Mouse (Mus musculus) cerebellum, postnatal 10 days (tissue): ENCODE measurements around the gene Cxcl16.
"Not testable (repeated sequence)": the region's sequence is repeated elsewhere in the genome, so short reads cannot be mapped to it uniquely, and the experiment has no call there.

Source experiments
- DNase-seq, 2 experiments: peaks; one replicate each; pipeline ENCODE4 v3.0.0; 2021; ENCODE audit warnings: mixed read lengths in 2 of 2

Cxcl16 gene

DNA sequence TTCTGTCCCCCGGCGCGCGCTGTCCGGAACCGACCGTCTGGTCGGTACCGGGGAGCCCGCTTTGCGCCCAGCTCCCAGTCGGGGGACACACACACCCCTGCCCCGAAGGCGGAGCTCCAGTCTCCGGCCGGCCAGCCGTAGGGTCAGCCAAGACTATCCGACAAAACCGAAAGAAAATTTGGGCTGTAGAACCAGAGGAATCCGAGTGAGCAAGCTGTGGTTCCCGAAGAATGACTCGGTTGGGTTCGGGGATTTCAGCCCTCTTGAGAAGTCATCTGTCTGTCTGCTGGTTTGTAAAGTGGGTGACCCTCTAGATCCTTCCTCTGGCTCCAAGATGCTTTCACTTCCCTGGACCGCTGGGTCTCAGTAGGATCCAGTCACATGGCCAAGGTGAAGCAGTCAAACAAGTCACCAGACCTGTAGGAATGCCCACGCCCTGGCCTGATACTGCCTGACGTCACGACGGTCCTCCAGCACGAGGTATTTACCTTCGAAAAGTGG is at the start of gene Cxcl16:
Gene Cxcl16 (minus strand): TSS at position 384 of the 501 bp plus-strand sequence.
- DNase-seq: peak in 1 of 2 experiments; percentile 28

- DNase-seq: no peak
Observed at GRCm38 (mm10) chr11:70506962-70507515, 47.3 kb upstream of the Cxcl16 start.

GRCm38 (mm10) chr11:70506385-70506784 is 46.6 kb upstream of the Cxcl16 start:
- peak; percentile 80 to 82 for DNase-seq

DNA sequence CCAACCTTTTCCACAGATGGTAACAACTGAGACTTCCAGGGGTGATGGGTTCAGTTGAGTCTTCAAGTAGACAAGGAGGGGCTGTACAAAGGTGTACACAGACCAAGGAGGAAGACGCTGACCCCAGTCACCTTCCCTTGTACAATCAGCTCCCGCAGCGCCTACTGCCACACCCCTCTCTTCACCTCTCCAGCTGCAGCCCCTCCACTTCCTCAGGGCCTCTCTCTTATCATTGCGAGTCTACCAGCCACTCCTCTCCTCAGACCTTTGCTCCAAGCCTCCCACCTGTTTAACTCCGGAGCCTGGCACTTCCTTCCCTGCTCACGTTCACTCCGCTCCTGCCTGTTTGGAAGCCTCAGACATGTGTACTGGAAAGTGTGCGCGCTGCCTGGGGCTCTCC is 45.2 kb upstream of the Cxcl16 start, which contains the start of gene Tm4sf5:
Gene Tm4sf5 (plus strand): TSS at position 275 of the 400 bp plus-strand sequence.
- no peak for DNase-seq

- DNase-seq: no peak
Observed at GRCm38 (mm10) chr11:70502018-70502417, 42.2 kb upstream of the Cxcl16 start.

DNA sequence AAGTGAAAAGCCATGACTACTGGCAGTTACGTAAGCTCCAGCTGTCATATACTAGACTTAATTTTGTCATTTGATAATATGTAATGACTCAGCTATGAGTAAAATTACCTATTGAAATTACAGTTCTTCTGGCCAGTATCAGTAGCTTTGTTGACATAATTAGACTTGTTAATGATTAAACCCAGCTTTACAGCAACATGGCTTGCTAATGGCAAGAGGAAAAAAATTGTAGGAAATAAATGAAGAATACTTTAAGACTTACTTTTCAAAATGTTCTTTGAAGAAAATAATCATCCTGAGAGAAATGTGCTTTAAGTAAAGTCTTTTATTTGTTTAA is 40.7 kb upstream of the Cxcl16 start:
- no peak for DNase-seq

DNA sequence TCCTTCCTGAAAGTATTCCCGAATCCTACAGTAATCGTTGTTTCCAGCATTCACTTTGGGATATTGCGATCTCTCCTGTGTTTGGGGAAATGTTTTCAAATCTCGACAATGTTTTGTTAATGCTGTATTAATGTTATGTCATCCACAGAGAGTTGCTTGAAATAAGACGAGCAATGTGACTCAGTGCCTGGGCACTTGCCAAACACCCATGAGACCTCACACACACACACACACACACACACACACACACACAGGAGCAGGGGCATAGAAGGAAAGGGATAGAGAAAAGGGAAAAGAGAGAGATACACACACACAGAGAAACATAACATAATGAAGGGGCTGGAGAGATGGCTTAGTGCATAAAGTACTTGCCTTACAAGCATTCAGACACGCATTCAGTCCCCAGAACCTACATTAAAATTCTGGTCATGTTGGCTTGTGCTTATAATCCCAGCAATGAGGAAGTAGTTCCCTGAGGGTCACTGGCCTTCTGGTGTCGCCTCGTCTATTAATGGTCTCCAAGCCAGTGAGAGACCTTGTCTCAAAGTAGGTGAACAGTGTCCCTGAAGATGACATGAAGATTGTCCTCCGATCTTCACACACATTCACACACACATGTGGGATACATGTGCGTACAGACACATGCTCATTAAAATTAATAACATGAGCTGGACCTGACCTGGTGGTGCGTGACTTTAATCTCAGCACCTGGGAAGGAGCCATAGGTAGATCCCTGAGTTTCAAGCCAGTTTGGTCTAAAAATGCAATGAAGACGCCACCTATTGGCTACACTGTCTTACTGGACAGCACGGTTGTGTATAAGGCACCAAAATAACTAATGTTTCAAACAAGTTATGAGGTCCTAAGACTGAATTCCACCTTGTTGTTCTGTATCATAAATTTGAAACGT is 40.0 kb upstream of the Cxcl16 start:
- peak; percentile 34 to 48 for DNase-seq

DNA sequence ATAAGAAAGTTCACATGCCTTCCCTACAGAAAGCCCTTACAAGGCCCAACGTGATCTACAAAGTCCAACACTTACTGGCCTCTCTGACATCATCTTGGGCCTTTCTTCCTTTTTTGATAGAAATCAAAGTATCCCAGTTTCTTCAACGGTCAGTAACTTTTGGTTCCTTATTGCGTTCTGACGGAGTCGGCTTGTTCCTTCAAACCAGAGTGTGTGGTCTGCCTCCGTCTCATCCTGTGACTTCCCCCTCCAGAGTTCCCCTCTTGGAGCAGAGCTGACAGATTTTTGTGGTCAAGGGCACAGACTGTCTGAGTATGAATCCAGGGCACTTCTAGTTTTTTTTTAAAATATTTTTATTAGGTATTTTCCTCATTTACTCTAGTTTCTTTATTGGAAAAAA is 29.9 kb upstream of the Cxcl16 start:
- DNase-seq: no peak

- no peak for DNase-seq
Observed at GRCm38 (mm10) chr11:70489138-70489537, 29.4 kb upstream of the Cxcl16 start.

- no peak for DNase-seq
Observed at GRCm38 (mm10) chr11:70487816-70488215, 28.0 kb upstream of the Cxcl16 start.

DNA sequence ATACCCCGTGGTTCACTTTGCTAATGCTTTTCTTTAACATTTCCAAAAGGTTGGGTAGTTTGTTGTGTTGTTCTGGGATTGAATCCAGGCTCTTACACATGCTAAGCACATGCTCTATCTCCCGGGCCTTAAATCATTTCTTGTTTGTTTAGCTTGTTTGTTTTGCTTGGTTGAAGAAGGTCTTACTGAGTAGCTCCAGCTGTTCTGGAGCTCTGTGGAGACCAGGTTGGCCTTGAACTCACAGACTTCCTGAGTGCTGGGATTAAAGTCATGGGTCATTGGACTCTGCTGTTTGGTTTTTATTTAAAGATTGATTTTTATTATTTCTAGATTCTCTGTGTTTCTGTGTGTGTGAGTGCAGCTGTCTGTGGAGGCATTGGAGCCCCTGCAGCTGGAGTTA is 25.7 kb upstream of the Cxcl16 start:
- no peak for DNase-seq

GRCm38 (mm10) chr11:70474872-70475534 is 15.2 kb upstream of the Cxcl16 start:
- no peak for DNase-seq

DNA sequence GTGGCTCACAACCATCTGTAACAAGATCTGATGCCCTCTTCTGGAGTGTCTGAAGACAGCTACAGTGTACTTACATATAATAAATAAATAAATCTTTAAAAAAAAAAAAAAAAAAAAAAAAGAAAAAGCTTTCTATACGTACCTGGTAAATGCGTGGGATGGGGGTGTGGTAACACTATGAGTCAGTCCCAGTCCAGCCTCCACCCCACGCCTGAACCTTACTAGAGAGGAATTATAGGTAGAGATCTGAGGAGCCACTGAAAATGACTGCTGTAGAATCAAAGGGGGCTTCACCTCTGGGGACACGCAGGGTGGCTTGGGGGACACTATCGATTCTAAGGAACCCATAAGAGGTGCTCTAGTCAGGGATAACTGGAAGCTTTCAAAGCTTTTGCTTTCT is 13.5 kb upstream of the Cxcl16 start:
- DNase-seq: not testable (repeated sequence)

DNA sequence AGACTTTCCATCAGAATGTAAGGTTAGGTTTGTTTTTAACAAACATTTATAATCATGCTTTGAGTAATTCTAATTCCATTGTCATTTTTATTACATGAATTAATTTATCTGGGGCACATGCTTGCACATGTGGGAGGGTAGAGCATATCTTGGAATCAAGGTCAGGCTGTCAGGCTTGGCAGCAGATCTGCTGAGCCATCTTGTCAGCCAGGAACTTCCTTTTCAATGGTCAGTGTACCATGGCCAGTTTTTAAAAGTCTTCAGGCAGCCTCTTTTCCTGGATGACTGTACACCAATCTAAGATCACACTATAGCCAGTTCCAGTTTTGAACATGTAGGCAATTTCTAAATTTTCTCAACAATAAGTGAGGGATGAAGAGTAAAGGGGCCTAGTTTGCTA is 12.9 kb upstream of the Cxcl16 start:
- DNase-seq: no peak

GRCm38 (mm10) chr11:70469764-70470163 is 10.0 kb upstream of the Cxcl16 start:
- no peak for DNase-seq

DNA sequence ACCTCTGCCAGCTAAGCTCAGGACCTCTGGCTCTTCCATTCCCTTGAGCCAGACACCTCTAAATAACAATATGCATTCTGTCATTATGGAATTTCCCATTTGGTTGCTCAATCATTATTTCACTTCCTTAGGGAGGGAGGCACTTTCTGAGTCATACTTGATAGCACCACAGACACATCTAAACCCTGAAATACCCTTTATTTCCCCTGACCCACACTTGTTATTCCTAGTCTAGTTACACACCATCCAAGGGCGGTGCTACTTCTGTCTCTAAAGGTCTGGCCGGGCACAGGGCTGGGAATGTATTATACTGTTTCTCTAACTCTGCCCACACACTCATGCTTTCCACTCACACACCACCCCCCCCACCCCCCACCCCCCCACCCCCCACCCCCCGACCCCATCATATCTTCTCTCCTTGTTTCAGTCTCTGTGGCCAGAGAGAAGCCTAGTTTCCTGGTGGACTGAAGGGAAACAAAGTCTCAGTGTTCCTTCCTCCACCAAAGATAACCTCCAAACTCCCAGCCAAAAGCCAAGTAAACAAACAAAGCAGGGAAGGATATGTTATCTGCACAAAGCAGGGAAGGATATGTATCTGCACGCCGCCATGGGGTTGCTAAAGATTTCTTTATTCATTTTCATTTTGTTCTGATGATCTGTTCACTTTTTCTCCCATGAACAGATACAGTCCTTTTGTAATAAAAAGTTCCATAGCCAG is 8.3 kb upstream of the Cxcl16 start:
- no peak for DNase-seq

- peak; percentile 57 to 67 for DNase-seq
Observed at GRCm38 (mm10) chr11:70465824-70466223, 6.0 kb upstream of the Cxcl16 start.

DNA sequence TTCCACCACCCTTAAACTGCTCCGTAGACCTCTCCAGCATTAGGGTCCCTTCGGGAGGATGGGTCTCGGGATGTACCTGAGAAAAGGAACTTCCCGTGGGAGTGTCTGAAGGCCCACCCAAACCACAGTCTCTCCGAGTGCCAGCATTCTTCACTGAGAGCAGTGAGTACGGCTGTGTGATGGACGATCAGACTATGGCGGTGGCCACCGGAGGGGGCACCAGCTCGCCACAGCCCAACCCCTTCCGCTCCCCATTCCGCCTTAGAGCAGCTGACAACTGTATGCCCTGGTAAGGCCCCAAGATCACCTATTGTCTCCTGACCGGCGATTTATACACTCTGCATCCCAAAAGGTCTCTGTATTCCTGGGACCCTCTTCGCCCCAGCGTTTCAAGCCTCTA is 5.4 kb upstream of the Cxcl16 start:
- peak; percentile 28 to 30 for DNase-seq

DNA sequence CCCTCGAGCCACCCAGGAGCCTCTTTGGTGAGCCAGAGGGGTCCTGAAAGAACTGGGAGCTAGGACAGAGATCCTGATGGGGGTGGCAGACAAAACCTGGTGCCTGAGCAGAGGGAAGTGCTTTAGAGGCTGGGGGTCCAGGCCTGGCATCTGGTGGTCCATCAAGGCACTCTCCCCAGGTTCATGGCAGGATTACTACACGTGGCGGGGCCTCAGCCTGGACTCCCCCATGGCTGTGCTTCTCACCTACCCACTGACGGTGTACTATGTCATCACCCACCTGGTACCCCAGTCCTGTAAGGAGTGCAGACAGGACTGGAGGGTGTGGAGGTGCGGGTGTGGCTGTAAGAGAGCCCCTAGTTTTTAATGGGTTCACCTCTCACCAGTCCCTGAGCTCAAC is 4.2 kb upstream of the Cxcl16 start:
- no peak for DNase-seq

DNA sequence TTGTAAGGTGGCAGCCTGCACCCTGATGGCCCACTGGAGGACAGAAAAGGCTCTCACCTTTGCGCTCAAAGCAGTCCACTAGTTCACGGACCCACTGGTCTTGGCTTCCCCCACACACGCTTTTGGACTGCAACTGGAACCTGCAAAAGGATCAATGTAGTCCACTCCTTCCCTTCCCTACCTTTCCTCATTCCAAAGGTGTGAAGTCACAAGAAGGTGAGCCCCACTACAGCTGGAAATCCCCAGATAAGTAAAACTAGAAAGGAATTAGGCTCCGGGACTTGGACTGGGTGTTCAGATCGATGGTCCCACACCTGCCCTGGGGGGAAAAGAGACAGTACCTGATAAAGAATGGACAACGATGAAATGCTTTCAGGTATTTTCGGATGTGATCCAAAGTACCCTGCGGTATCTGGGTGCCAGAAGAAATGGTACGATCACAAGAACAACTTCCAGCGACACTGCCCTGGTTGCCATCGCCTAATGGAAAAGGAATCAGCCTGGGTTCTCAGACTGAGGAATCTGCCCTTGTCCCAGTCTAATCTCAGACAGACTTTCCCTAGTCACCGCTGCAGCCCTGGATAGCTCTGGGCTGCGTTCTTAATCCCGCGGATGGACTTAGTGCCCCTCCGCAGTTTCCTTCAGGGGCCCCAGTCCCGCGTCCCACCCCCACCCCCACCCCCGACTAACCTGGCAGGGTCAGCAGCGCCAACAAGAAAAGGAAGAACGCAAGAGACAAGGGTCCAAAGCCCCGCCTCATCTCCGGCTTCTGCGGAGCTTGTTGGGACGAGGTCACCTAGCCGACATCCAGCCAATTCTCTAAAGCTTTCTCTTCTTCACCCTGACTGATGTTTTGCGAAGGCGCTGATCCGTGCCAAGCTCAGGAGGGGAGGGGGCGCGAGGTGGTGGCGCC is 840 bp downstream of the Cxcl16 start, which contains the start of gene Zmynd15:
Gene Zmynd15 (plus strand): TSS at position 746 of the 913 bp plus-strand sequence.
- DNase-seq: peak; percentile 25 to 35

DNA sequence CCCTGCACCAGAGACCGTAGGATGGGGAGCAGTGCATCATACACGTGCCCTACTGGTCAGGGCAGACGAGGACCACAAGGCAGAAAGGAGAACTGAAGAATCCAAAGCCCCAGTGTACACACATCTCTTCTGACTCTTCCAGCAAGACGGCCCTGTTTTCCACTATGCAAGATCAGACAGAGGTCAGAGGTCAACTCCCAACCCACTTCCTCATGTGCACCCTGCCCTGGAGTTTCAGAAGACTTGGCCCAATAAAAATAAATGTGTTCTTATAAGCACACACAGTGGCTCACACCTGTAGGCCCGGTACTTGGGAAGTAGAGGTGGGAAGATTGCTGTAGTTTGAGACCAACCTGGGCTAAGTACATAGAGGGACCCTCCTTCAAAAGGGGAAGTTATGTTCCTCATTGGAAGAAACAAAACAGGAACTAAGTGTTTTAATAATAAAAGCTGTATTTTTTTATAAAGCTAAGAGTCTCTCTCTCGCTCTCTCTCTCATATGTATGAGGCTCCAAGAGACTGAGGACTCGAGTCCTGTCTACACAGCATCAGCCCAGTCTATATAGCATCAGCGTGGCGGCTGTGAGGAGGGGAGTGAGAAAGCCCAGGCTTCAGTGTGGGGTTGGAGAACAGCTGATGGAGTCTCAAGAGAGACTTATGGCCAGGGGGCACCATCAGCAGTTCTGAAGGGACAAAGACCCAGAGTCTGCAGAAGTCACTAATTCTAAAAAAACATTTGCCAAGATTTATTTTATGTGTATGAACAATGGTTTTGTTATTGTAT is 6.3 kb downstream of the Cxcl16 start:
- no peak for DNase-seq
